Mouse (Mus musculus): ENCODE measurements at regions not wholly inside any gene's neighbourhood (a gene's known extent, or its start where the extent isn't known, plus 50 kb on each side); places are given as distances from the start of the nearest gene placed in this dataset.

DNA sequence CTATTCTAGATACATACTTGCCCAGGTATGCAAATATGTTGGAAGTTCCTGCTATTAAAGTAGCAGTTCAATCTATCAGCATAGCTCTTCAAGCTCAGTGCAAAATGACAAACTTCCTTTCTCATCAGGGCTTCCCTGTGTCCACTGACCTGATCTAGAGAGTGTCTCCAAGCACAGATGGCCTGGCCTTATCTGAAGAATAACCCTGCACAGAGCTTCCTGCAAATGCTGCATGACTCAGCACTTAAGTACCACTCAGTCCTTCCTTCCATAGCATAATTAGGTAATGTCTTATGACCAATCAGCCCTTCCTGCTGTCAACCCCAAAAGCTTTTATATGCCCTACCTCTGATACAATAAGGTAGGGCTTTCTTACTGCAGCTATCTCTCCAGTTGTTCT, 644.6 kb downstream of the Tmem182 start:
- no peak overlapping the region for H3K4me3 ChIP-seq (ENCODE audit: insufficient read depth, low read depth, low read length)
- H3K27ac ChIP-seq (ENCODE audit: insufficient read depth, low read depth, low read length), result no peak overlapping the region
- TF ChIP-seq POLR2A (IDR thresholded peaks at IDR 0.05; ENCODE audit: insufficient read depth, low read depth, low read length), result no peak
- TF ChIP-seq CTCF (IDR thresholded peaks at IDR 0.05; ENCODE audit: insufficient read depth, low read depth, low read length), result no peak
- H3K4me1 ChIP-seq (ENCODE audit: control insufficient read depth, insufficient read depth, low read length), result no peaks in the 10 kb centered on the region
